Mouse (Mus musculus) c-Kit-positive CD71-positive TER-119-negative erythroid progenitor cells, embryonic 14.5 days (primary cell): ENCODE measurements around the gene Ncaph.
"Not testable (repeated sequence)": the region's sequence is repeated elsewhere in the genome, so short reads cannot be mapped to it uniquely, and the experiment has no call there.

Experiments used
- DNase-seq: peaks from one replicate; pipeline ENCODE4 v3.0.0-alpha.2; 2013; ENCODE audit warnings: low read depth

Gene Ncaph

GRCm38 (mm10) chr2:127133621-127134461 lies at the start of gene Ncaph:
Gene Ncaph (minus strand): TSS chr2:127133954.
- peak; percentile 81 for DNase-seq

GRCm38 (mm10) chr2:127182598-127183381 lies 49.0 kb upstream of the Ncaph start:
- DNase-seq: peak; percentile 81

GRCm38 (mm10) chr2:127166261-127166660 lies 32.5 kb upstream of the Ncaph start:
- not testable (repeated sequence) for DNase-seq

GRCm38 (mm10) chr2:127165675-127166074 lies 31.9 kb upstream of the Ncaph start:
- DNase-seq: no peak

- DNase-seq: no peak
Observed at GRCm38 (mm10) chr2:127145699-127146098, 11.9 kb upstream of the Ncaph start.

GRCm38 (mm10) chr2:127143158-127144063 lies 9.7 kb upstream of the Ncaph start, which contains the start of gene Itpripl1:
Gene Itpripl1 (minus strand): TSS chr2:127143442.
- DNase-seq: peak; percentile 81

- DNase-seq: no peak
Observed at GRCm38 (mm10) chr2:127142577-127143157, 8.9 kb upstream of the Ncaph start.

GRCm38 (mm10) chr2:127142031-127142430 lies 8.3 kb upstream of the Ncaph start:
- DNase-seq: no peak

- DNase-seq: no peak
Observed at GRCm38 (mm10) chr2:127140011-127140410, 6.3 kb upstream of the Ncaph start.

- DNase-seq: no peak
Observed at GRCm38 (mm10) chr2:127139605-127140004, 5.9 kb upstream of the Ncaph start.

GRCm38 (mm10) chr2:127139094-127139493 lies 5.3 kb upstream of the Ncaph start:
- DNase-seq: no peak

- DNase-seq: no peak
Observed at GRCm38 (mm10) chr2:127138449-127138848, 4.7 kb upstream of the Ncaph start.

GRCm38 (mm10) chr2:127137838-127138420 lies 4.2 kb upstream of the Ncaph start:
- DNase-seq: no peak

GRCm38 (mm10) chr2:127136979-127137378 lies 3.2 kb upstream of the Ncaph start:
- DNase-seq: no peak

- DNase-seq: not testable (repeated sequence)
Observed at GRCm38 (mm10) chr2:127135255-127135654, 1.5 kb upstream of the Ncaph start.

- DNase-seq: no peak
Observed at GRCm38 (mm10) chr2:127131353-127131752, 2.4 kb downstream of the Ncaph start.

- DNase-seq: no peak
Observed at GRCm38 (mm10) chr2:127128926-127129325, 4.8 kb downstream of the Ncaph start.

GRCm38 (mm10) chr2:127121591-127122235 lies 12.0 kb downstream of the Ncaph start:
- DNase-seq: no peak

GRCm38 (mm10) chr2:127108986-127109385 lies 24.8 kb downstream of the Ncaph start:
- no peak for DNase-seq

- DNase-seq: no peak
Observed at GRCm38 (mm10) chr2:127092000-127092399, 41.8 kb downstream of the Ncaph start.

GRCm38 (mm10) chr2:127090151-127090550 lies 43.6 kb downstream of the Ncaph start:
- not testable (repeated sequence) for DNase-seq
